Mouse (Mus musculus): ENCODE data around the gene Kdelr1. TPM values are rescaled to one million over a fixed set of nuclear protein-coding genes. Genes with fewer than 3 reads are reported as not detected.
A peak's percentile ranks its signal among the peaks of the same experiment; 100 is the strongest.

Gene Kdelr1
- polyA plus RNA-seq, 1 experiment = 208 TPM

GRCm38 (mm10) chr7:45920583-45921241, 48.1 kb downstream of the Kdelr1 start:
- 18% methylated on average over 9 of the region's 9 CpGs for WGBS
- H3K4me1 ChIP-seq (ENCODE audit: control insufficient read depth, insufficient read depth, low read length) = peaks cover 21% of the 10 kb centered on the region
- no peak for DNase-seq

GRCm38 (mm10) chr7:45921242-45921621, 48.7 kb downstream of the Kdelr1 start, which contains the start of gene Emp3:
Gene Emp3 (minus strand): TSS chr7:45921404.
- DNase-seq = no peak
- TF ChIP-seq POLR2A (IDR thresholded peaks at IDR 0.05; ENCODE audit: borderline replicate concordance, extremely low read depth, low read depth, low read length) (peak; percentile 52; the same call in 1 of the 2 replicates), CTCF (IDR thresholded peaks at IDR 0.05; ENCODE audit: insufficient read depth, low read length) (no peak)
- Histone ChIP-seq H3K4me1 (ENCODE audit: control insufficient read depth, insufficient read depth, low read length) (peaks cover 17% of the 10 kb centered on the region), H3K4me3 (replicated peaks; ENCODE audit: extremely low read depth, low read depth, low read length) (peak within 1 kb of the TSS; percentile 77)
- 23% methylated on average over 9 of the region's 9 CpGs for WGBS

More at GRCm38 (mm10) chr7:45920583-45921241, 48.1 kb downstream of the Kdelr1 start:
- TF ChIP-seq POLR2A (IDR thresholded peaks at IDR 0.05; ENCODE audit: borderline replicate concordance, extremely low read depth, low read depth, low read length) (no peak), CTCF (IDR thresholded peaks at IDR 0.05; ENCODE audit: insufficient read depth, low read length) (no peak)
- peak overlapping the region; percentile 77 for H3K4me3 ChIP-seq (replicated peaks; ENCODE audit: extremely low read depth, low read depth, low read length)

- H3K4me1 ChIP-seq (ENCODE audit: control insufficient read depth, insufficient read depth, low read length) = peaks cover 14% of the 10 kb centered on the region
- DNase-seq = no peak
- WGBS = 66% methylated on average over 12 of the region's 12 CpGs
- TF ChIP-seq POLR2A (IDR thresholded peaks at IDR 0.05; ENCODE audit: borderline replicate concordance, extremely low read depth, low read depth, low read length) (no peak), CTCF (IDR thresholded peaks at IDR 0.05; ENCODE audit: insufficient read depth, low read length) (no peak)
- H3K4me3 ChIP-seq (replicated peaks; ENCODE audit: extremely low read depth, low read depth, low read length) = no peak overlapping the region
Observed at GRCm38 (mm10) chr7:45921950-45922600, 49.5 kb downstream of the Kdelr1 start.

- TF ChIP-seq CTCF (IDR thresholded peaks at IDR 0.05; ENCODE audit: insufficient read depth, low read length) (no peak), POLR2A (IDR thresholded peaks at IDR 0.05; ENCODE audit: borderline replicate concordance, extremely low read depth, low read depth, low read length) (peak; percentile 83; the same call in 1 of the 2 replicates)
- DNase-seq = peak; percentile 91
- H3K4me1 ChIP-seq (ENCODE audit: control insufficient read depth, insufficient read depth, low read length) = peaks cover 10% of the 10 kb centered on the region
- WGBS = under 1% methylated on average over 37 of the region's 37 CpGs
- peak overlapping the region; percentile 85 for H3K4me3 ChIP-seq (replicated peaks; ENCODE audit: extremely low read depth, low read depth, low read length)
Observed at GRCm38 (mm10) chr7:45922928-45923761, 50.6 kb downstream of the Kdelr1 start.

- H3K4me1 ChIP-seq (ENCODE audit: control insufficient read depth, insufficient read depth, low read length) = peaks cover 10% of the 10 kb centered on the region
- TF ChIP-seq CTCF (IDR thresholded peaks at IDR 0.05; ENCODE audit: insufficient read depth, low read length) (no peak), POLR2A (IDR thresholded peaks at IDR 0.05; ENCODE audit: borderline replicate concordance, extremely low read depth, low read depth, low read length) (peak; percentile 81; the same call in 1 of the 2 replicates)
- WGBS = 9% methylated on average over 24 of the region's 24 CpGs
- peak; percentile 68 for DNase-seq
- H3K4me3 ChIP-seq (replicated peaks; ENCODE audit: extremely low read depth, low read depth, low read length) = peak within 1 kb of the TSS; percentile 85
Observed at GRCm38 (mm10) chr7:45923762-45924428, 51.3 kb downstream of the Kdelr1 start, which contains the start of gene Ccdc114. Gene Ccdc114 (plus strand): TSS chr7:45924072.

- no peak for DNase-seq
- TF ChIP-seq CTCF (IDR thresholded peaks at IDR 0.05; ENCODE audit: insufficient read depth, low read length) (no peak), POLR2A (IDR thresholded peaks at IDR 0.05; ENCODE audit: borderline replicate concordance, extremely low read depth, low read depth, low read length) (no peak)
- Histone ChIP-seq H3K4me1 (ENCODE audit: control insufficient read depth, insufficient read depth, low read length) (peaks cover 10% of the 10 kb centered on the region), H3K4me3 (replicated peaks; ENCODE audit: extremely low read depth, low read depth, low read length) (peak overlapping the region; percentile 60)
- WGBS = 23% methylated on average over 14 of the region's 14 CpGs
Observed at GRCm38 (mm10) chr7:45924429-45924816, 51.9 kb downstream of the Kdelr1 start.

GRCm38 (mm10) chr7:45928626-45929295, 56.2 kb downstream of the Kdelr1 start:
- 23% methylated on average over 22 of the region's 23 CpGs for WGBS

GRCm38 (mm10) chr7:45929688-45930087, 57.1 kb downstream of the Kdelr1 start:
- H3K4me1 ChIP-seq (ENCODE audit: control insufficient read depth, insufficient read depth, low read length) = no peaks in the 10 kb centered on the region
- TF ChIP-seq CTCF (IDR thresholded peaks at IDR 0.05; ENCODE audit: insufficient read depth, low read length) (no peak), POLR2A (IDR thresholded peaks at IDR 0.05; ENCODE audit: borderline replicate concordance, extremely low read depth, low read depth, low read length) (no peak)
- whole genome bisulfite sequencing = 95% methylated on average over 1 of the region's 1 CpGs
- no peak for DNase-seq
- no peak overlapping the region for H3K4me3 ChIP-seq (replicated peaks; ENCODE audit: extremely low read depth, low read depth, low read length)

More at GRCm38 (mm10) chr7:45928626-45929295, 56.2 kb downstream of the Kdelr1 start:
- Histone ChIP-seq H3K4me3 (replicated peaks; ENCODE audit: extremely low read depth, low read depth, low read length) (no peak overlapping the region), H3K4me1 (ENCODE audit: control insufficient read depth, insufficient read depth, low read length) (no peaks in the 10 kb centered on the region)
- no peak for TF ChIP-seq POLR2A (IDR thresholded peaks at IDR 0.05; ENCODE audit: borderline replicate concordance, extremely low read depth, low read depth, low read length)
- TF ChIP-seq CTCF (IDR thresholded peaks at IDR 0.05; ENCODE audit: insufficient read depth, low read length) = no peak
- DNase-seq = no peak

Other genes starting within 250 kb of the Kdelr1 start
- gene Rasip1, start 245.3 kb upstream of the Kdelr1 start, polyA plus RNA-seq (2012; rRNA removed) = 139 and 181 TPM in 2 replicates
- gene Mamstr, start 232.8 kb upstream of the Kdelr1 start, polyA plus RNA-seq (2012; rRNA removed) = 8.6 and 13.2 TPM in 2 replicates
- 1.0 and 4.1 TPM in 2 replicates for gene Fut2, start 206.4 kb upstream of the Kdelr1 start, polyA plus RNA-seq (2012; rRNA removed)
- 5.5 and 7.7 TPM in 2 replicates for gene Ntn5, start 188.8 kb upstream of the Kdelr1 start, polyA plus RNA-seq (2012; rRNA removed)
- gene Sec1, start 178.4 kb upstream of the Kdelr1 start, polyA plus RNA-seq (2012; rRNA removed) = 3.7 and 4.5 TPM in 2 replicates
- 5.1 and 6.2 TPM in 2 replicates for gene Car11, start 172.9 kb upstream of the Kdelr1 start, polyA plus RNA-seq (2012; rRNA removed)
- 43.1 and 133 TPM in 2 replicates for gene Dbp, start 167.7 kb upstream of the Kdelr1 start, polyA plus RNA-seq (2012; rRNA removed)
- gene Rpl18, start 157.3 kb upstream of the Kdelr1 start, polyA plus RNA-seq (2012; rRNA removed) = 1,119 and 1,194 TPM in 2 replicates
- 59.7 and 62.4 TPM in 2 replicates for gene Sphk2, start 154.8 kb upstream of the Kdelr1 start, polyA plus RNA-seq (2012; rRNA removed)
- gene Fam83e, start 151.6 kb upstream of the Kdelr1 start, polyA plus RNA-seq (2012; rRNA removed) = 12.2 and 15.0 TPM in 2 replicates
- not detected in 2 replicates for gene Spaca4, start 147.0 kb upstream of the Kdelr1 start, polyA plus RNA-seq (2012; rRNA removed)
- gene Lmtk3, start 89.0 kb upstream of the Kdelr1 start, polyA plus RNA-seq (2012; rRNA removed) = 0.70 and 1.5 TPM in 2 replicates
- gene Sult2b1, start 88.1 kb upstream of the Kdelr1 start, polyA plus RNA-seq (2012; rRNA removed) = 5.5 and 19.3 TPM in 2 replicates
- 42.6 and 57.7 TPM in 2 replicates for gene Cyth2, start 58.2 kb upstream of the Kdelr1 start, polyA plus RNA-seq (2012; rRNA removed)
- gene Kcnj14, start 48.0 kb upstream of the Kdelr1 start, polyA plus RNA-seq (2012; rRNA removed) = 0.43 and 0.49 TPM in 2 replicates
- 7.9 and 11.8 TPM in 2 replicates for gene Grwd1, start 41.8 kb upstream of the Kdelr1 start, polyA plus RNA-seq (2012; rRNA removed)
- 2.5 and 3.5 TPM in 2 replicates for gene Grin2d, start 5.6 kb downstream of the Kdelr1 start, polyA plus RNA-seq (2012; rRNA removed)
- not detected in 2 replicates for gene Syngr4, start 23.9 kb downstream of the Kdelr1 start, polyA plus RNA-seq (2012; rRNA removed)
- gene Tmem143, start 24.2 kb downstream of the Kdelr1 start, polyA plus RNA-seq (2012; rRNA removed) = 35.5 and 41.9 TPM in 2 replicates
- 210 and 228 TPM in 2 replicates for gene Emp3, start 48.6 kb downstream of the Kdelr1 start, polyA plus RNA-seq (2012; rRNA removed)
- gene Ccdc114, start 51.3 kb downstream of the Kdelr1 start, polyA plus RNA-seq (2012; rRNA removed) = 10.3 and 12.3 TPM in 2 replicates
- gene Abcc6, start 157.5 kb downstream of the Kdelr1 start, polyA plus RNA-seq (2012; rRNA removed) = 1.5 TPM in 2 replicates
- 27.8 and 34.0 TPM in 2 replicates for gene Nomo1, start 160.9 kb downstream of the Kdelr1 start, polyA plus RNA-seq (2012; rRNA removed)
- gene Kcnj11, start 228.0 kb downstream of the Kdelr1 start, polyA plus RNA-seq (2012; rRNA removed) = 4.9 and 5.3 TPM in 2 replicates